Mouse (Mus musculus) midbrain, embryonic 16.5 days (tissue): Measurements from ENCODE around the gene Pnkp. TPM values are rescaled to one million over a fixed set of nuclear protein-coding genes. Genes with fewer than 3 reads are reported as not detected.
A peak's percentile ranks its signal among the peaks of the same experiment; 100 is the strongest.

ENCODE experiments used
- ATAC-seq: fragments of 200-750 bp; cut with Nextera tagmentation; 2 replicates; pipeline ENCODE4 v1.8.0; 2017; ENCODE audit warnings: moderate TSS enrichment
- H3K27ac ChIP-seq: fragments of 300-500 bp; sonication (generic); 2 replicates; pipeline ENCODE4 v1.5.1; 2014; ENCODE audit warnings: mild to moderate bottlenecking, low read length, mixed read lengths
- H3K27me3 ChIP-seq: fragments of 300-500 bp; sonication (generic); 2 replicates; pipeline ENCODE4 v1.6.1; 2014; ENCODE audit warnings: low read depth, low read length, mixed read lengths; ENCODE audit not compliant: control insufficient read depth, insufficient read depth
- H3K36me3 ChIP-seq: fragments of 300-500 bp; sonication (generic); 2 replicates; pipeline ENCODE4 v1.6.1; 2014; ENCODE audit warnings: mild to moderate bottlenecking, low read length, moderate library complexity, mixed read lengths; ENCODE audit not compliant: control insufficient read depth, insufficient read depth
- H3K4me1 ChIP-seq: fragments of 300-500 bp; sonication (generic); 2 replicates; pipeline ENCODE4 v1.6.1; 2014; ENCODE audit warnings: mild to moderate bottlenecking, low read length, mixed read lengths; ENCODE audit not compliant: control insufficient read depth, insufficient read depth
- H3K4me2 ChIP-seq: fragments of 300-500 bp; sonication (generic); 2 replicates; pipeline ENCODE4 v1.6.1; 2014; ENCODE audit warnings: mild to moderate bottlenecking, low read length, mixed read lengths
- H3K4me3 ChIP-seq: fragments of 300-500 bp; sonication (generic); 2 replicates; pipeline ENCODE4 v1.5.1; 2014; ENCODE audit warnings: low read depth, mild to moderate bottlenecking, low read length, moderate library complexity, mixed read lengths
- H3K9ac ChIP-seq: fragments of 300-500 bp; sonication (generic); 2 replicates; pipeline ENCODE4 v1.6.1; 2014; ENCODE audit warnings: low read depth, low read length, mixed read lengths
- H3K9me3 ChIP-seq: fragments of 300-500 bp; sonication (generic); replicated peaks from 2 replicates; pipeline ENCODE4 v1.6.1; 2014; ENCODE audit warnings: mild to moderate bottlenecking, low read length, mixed read lengths; ENCODE audit not compliant: control insufficient read depth, poor library complexity, severe bottlenecking
- WGBS: fragments of 180-500 bp; shearing (Covaris S2); extraction: QIAGEN DNeasy Blood & Tissue Kit; methylation state at CpG from one replicate; pipeline ENCODE4 v1.1.7; 2014; 5-methylcytosine and 5-hydroxymethylcytosine counted together
- polyA plus RNA-seq: library from polyadenylated mRNA; unstranded; fragments of >200 nt; fragmentation: Nextera tagmentation; extraction: Ambion mirVana; gene quantifications from 2 replicates; pipeline ENCODE4 v1.2.1, GENCODE M21; 2015

Pnkp gene
- polyA plus RNA-seq: 27.9 and 30.4 TPM in 2 replicates

- peaks cover 9% of the 10 kb centered on the region; the same call in 1 of the 2 replicates for H3K36me3 ChIP-seq
- peak; percentile 77 for ATAC-seq
- peaks cover 28% of the 10 kb centered on the region for H3K4me1 ChIP-seq
- under 1% methylated on average over 32 of the region's 32 CpGs for whole genome bisulfite sequencing
- peak within 1 kb of the TSS; percentile 70 for H3K4me2 ChIP-seq
- peak within 1 kb of the TSS; percentile 96 for H3K27ac ChIP-seq
- H3K9me3 ChIP-seq: no peaks in the 10 kb centered on the region
- H3K27me3 ChIP-seq: no peaks in the 10 kb centered on the region
- peak within 1 kb of the TSS; percentile 84 for H3K9ac ChIP-seq
- H3K4me3 ChIP-seq: peak within 1 kb of the TSS; percentile 78
These were observed at the start of gene Pnkp for GRCm38 (mm10) chr7:44857042-44857552. Pnkp (plus strand) TSS chr7:44857139.

GRCm38 (mm10) chr7:44808927-44809326 lies 48.0 kb upstream of the Pnkp start:
- Histone ChIP-seq H3K9ac (no peak overlapping the region), H3K4me1 (no peaks in the 10 kb centered on the region), H3K4me3 (no peak overlapping the region), H3K27me3 (no peaks in the 10 kb centered on the region), H3K4me2 (no peak overlapping the region), H3K9me3 (no peaks in the 10 kb centered on the region), H3K27ac (no peak overlapping the region), H3K36me3 (no peaks in the 10 kb centered on the region)
- WGBS: 92% methylated on average over 2 of the region's 2 CpGs
- ATAC-seq: no peak

GRCm38 (mm10) chr7:44809466-44809865 lies 47.5 kb upstream of the Pnkp start:
- Histone ChIP-seq H3K4me3 (no peak overlapping the region), H3K9me3 (no peaks in the 10 kb centered on the region), H3K4me2 (no peak overlapping the region), H3K4me1 (no peaks in the 10 kb centered on the region), H3K27ac (no peak overlapping the region), H3K9ac (no peak overlapping the region), H3K27me3 (no peaks in the 10 kb centered on the region), H3K36me3 (no peaks in the 10 kb centered on the region)
- no peak for ATAC-seq
- WGBS: 91% methylated on average over 3 of the region's 3 CpGs

GRCm38 (mm10) chr7:44810365-44810764 lies 46.6 kb upstream of the Pnkp start:
- Histone ChIP-seq H3K9me3 (no peaks in the 10 kb centered on the region), H3K4me1 (peaks cover 6% of the 10 kb centered on the region), H3K27ac (no peak overlapping the region), H3K36me3 (no peaks in the 10 kb centered on the region), H3K4me2 (no peak overlapping the region), H3K4me3 (no peak overlapping the region), H3K9ac (no peak overlapping the region), H3K27me3 (no peaks in the 10 kb centered on the region)
- 81% methylated on average over 4 of the region's 4 CpGs for WGBS
- ATAC-seq: no peak

- ATAC-seq: no peak
- Histone ChIP-seq H3K27ac (no peak overlapping the region), H3K9ac (no peak overlapping the region), H3K9me3 (no peaks in the 10 kb centered on the region), H3K27me3 (no peaks in the 10 kb centered on the region), H3K4me2 (no peak overlapping the region), H3K36me3 (no peaks in the 10 kb centered on the region), H3K4me3 (no peak overlapping the region), H3K4me1 (peaks cover 7% of the 10 kb centered on the region)
- 89% methylated on average over 7 of the region's 7 CpGs for WGBS
These were observed 46.0 kb upstream of the Pnkp start for GRCm38 (mm10) chr7:44810819-44811557.

GRCm38 (mm10) chr7:44812651-44813325 lies 44.2 kb upstream of the Pnkp start:
- Histone ChIP-seq H3K4me1 (peaks cover 15% of the 10 kb centered on the region), H3K4me3 (no peak overlapping the region), H3K4me2 (no peak overlapping the region), H3K9me3 (no peaks in the 10 kb centered on the region), H3K9ac (no peak overlapping the region), H3K27me3 (no peaks in the 10 kb centered on the region), H3K36me3 (no peaks in the 10 kb centered on the region), H3K27ac (no peak overlapping the region)
- ATAC-seq: no peak
- WGBS: 96% methylated on average over 18 of the region's 20 CpGs

- WGBS: 93% methylated on average over 3 of the region's 3 CpGs
These were observed 43.0 kb upstream of the Pnkp start for GRCm38 (mm10) chr7:44813985-44814384.

DNA sequence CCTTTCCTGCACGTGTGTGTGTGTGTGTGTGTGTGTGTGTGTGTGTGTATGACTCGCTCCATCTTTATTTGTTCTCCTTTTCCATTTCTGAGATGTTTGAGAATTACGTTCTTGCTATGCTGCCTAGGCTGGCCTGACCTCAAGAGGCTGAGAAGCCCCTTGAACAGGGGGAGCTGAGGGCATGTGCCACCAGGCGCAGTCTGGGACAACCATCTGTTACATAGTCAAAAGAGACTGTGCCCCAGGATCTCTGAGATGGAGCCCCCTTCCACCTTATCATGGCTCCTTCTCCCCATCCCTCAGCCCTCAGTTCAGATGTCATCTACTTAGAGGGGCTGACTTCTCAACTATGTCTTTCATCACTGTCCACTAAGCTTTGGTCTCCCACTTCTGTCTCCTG lies 42.5 kb upstream of the Pnkp start:
- 96% methylated on average over 4 of the region's 4 CpGs for WGBS
- H3K27ac ChIP-seq: no peak overlapping the region
- H3K9ac ChIP-seq: no peak overlapping the region
- ATAC-seq: no peak
- H3K9me3 ChIP-seq: no peaks in the 10 kb centered on the region
- H3K4me3 ChIP-seq: no peak overlapping the region
- H3K27me3 ChIP-seq: no peaks in the 10 kb centered on the region
- H3K36me3 ChIP-seq: no peaks in the 10 kb centered on the region
- no peak overlapping the region for H3K4me2 ChIP-seq
- H3K4me1 ChIP-seq: peaks cover 32% of the 10 kb centered on the region

More at GRCm38 (mm10) chr7:44813985-44814384, 43.0 kb upstream of the Pnkp start:
- ATAC-seq: no peak
- H3K4me3 ChIP-seq: no peak overlapping the region
- H3K27me3 ChIP-seq: no peaks in the 10 kb centered on the region
- H3K4me2 ChIP-seq: no peak overlapping the region
- H3K9me3 ChIP-seq: no peaks in the 10 kb centered on the region
- peaks cover 27% of the 10 kb centered on the region for H3K4me1 ChIP-seq
- H3K9ac ChIP-seq: no peak overlapping the region
- H3K27ac ChIP-seq: no peak overlapping the region
- H3K36me3 ChIP-seq: no peaks in the 10 kb centered on the region
